Mouse (Mus musculus): ENCODE data around the gene Olfr1358.

DNA sequence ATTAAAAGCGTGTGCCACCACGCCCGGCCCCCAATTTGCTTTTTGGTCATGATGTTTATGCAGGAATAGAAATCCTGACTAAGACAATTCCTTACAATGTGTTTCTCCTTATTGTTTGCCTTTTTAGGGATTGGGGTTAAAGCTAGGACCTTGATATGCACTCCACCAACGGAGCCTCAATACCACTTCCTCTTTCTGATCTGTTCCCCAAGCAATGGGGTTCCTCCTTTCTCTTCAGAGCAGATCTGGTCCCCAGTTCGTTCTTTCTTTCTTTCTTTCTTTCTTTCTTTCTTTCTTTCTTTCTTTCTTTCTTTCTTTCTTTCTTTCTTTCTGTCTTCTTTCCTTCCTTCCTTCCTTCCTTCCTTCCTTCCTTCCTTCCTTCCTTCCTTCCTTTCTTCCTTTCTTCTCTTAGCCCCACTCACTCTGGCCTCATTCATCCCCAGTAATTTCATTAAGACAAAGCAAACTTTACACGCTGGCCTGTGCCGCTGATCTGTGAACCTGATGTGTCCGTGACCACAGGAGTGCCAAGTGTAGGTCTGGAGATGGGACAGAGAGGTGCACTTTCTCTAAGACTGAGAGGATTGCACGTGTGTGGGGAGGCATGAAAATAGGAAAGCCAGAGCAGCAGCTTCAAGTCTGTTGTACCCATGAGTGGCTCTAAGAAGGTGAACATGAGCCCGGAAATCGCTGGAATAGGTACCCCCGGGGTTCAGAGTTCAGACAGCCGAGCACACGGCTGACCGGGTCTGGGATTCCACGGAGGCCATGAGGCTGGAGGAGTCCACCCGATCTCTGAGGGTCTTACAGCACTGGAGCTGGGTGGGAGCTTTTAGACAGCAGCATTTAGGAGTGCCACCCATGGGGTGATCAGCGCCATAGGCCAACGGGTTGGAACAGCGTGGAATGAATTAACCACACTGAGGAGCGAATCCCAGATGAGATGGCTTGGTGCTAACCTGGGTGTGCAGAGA lies 36.0 kb upstream of the Olfr1358 start:
- TF ChIP-seq CTCF (IDR thresholded peaks at IDR 0.05; ENCODE audit: borderline replicate concordance, insufficient read depth, low read depth, low read length) (no peak), POLR2A (IDR thresholded peaks at IDR 0.05; ENCODE audit: borderline replicate concordance, insufficient read depth, low read length) (no peak)

Data from cerebellum, adult 2 months (tissue).